Mouse (Mus musculus) stomach, postnatal 0 days (tissue): Measurements from ENCODE around the gene Fdx1.

Experiments used
- CTCF ChIP-seq: IDR thresholded peaks from 2 replicates; pipeline ENCODE4 v1.5.1; 2016; ENCODE audit warnings: antibody characterized with exemption, low read depth, mild to moderate bottlenecking, moderate library complexity
- EP300 ChIP-seq: optimal IDR thresholded peaks from 2 replicates; pipeline ENCODE3; 2016; ENCODE audit warnings: antibody characterized with exemption

DNA sequence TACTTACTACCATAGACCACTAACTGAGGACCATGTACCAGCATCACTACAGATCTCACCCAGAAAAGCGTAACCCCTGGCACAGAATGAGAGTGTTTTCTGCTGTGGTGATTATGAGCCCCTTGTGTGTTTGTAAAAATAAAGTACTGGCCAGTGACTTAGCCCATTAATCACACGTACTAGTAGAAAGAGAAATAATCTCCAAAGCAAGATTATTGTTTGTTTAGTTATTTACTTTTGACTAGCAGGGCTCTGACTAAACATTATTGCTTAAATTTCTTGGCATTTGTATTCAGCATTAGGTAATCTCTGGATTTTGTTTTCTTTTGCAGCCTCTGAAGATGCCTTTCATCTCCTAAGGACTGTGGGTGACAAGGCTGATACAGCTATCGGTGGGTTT is 55.1 kb downstream of the Fdx1 start:
- TF ChIP-seq CTCF: no peak
- TF ChIP-seq EP300: no peak
